Mouse (Mus musculus): ENCODE measurements around the gene Vwa2. TPM values are rescaled to one million over a fixed set of nuclear protein-coding genes. Genes with fewer than 3 reads are reported as not detected.

Vwa2 gene
- polyA plus RNA-seq, 1 experiment, result 0.08 TPM

- TF ChIP-seq CEBPB (IDR thresholded peaks at IDR 0.05; ENCODE audit: insufficient read depth, poor library complexity, severe bottlenecking), result no peak
- TF ChIP-seq MAX (IDR thresholded peaks at IDR 0.05; ENCODE audit: low read depth), result no peak
- H3K4me3 ChIP-seq, result no peak overlapping the region
Measured at GRCm38 (mm10) chr19:56947971-56948610, 74.0 kb downstream of the Vwa2 start.

GRCm38 (mm10) chr19:56949868-56950267 is 75.8 kb downstream of the Vwa2 start:
- Histone ChIP-seq H3K79me2 (ENCODE audit: control insufficient read depth, insufficient read depth) (no peaks in the 10 kb centered on the region), H3K27me3 (ENCODE audit: control insufficient read depth, insufficient read depth, insufficient read length) (no peaks in the 10 kb centered on the region), H3K4me2 (ENCODE audit: low read depth) (no peak overlapping the region), H3K36me3 (ENCODE audit: control insufficient read depth, insufficient read depth) (no peaks in the 10 kb centered on the region), H3K4me3 (no peak overlapping the region), H3ac (ENCODE audit: control insufficient read depth, insufficient read length) (no peak overlapping the region)
- TF ChIP-seq POLR2A (IDR thresholded peaks at IDR 0.05; ENCODE audit: insufficient read length, low read depth), result no peak
- TF ChIP-seq POLR2AphosphoS2 (IDR thresholded peaks at IDR 0.05; ENCODE audit: insufficient read length, low read depth), result no peak
- TF ChIP-seq TCF3 (IDR thresholded peaks at IDR 0.05; ENCODE audit: insufficient read length, low read depth), result no peak
- TF ChIP-seq MYOG (IDR thresholded peaks at IDR 0.05; ENCODE audit: control insufficient read depth in 1 of 3, insufficient read depth in 1 of 3, insufficient read length in 2 of 3, low read depth in 2 of 3), result no peak
- no peak for TF ChIP-seq MAX (IDR thresholded peaks at IDR 0.05; ENCODE audit: low read depth)
- no peak for TF ChIP-seq MYOD1 (IDR thresholded peaks at IDR 0.05; ENCODE audit: control insufficient read depth in 1 of 3, insufficient read length in 2 of 3, low read depth in 2 of 3)
- TF ChIP-seq CEBPB (IDR thresholded peaks at IDR 0.05; ENCODE audit: insufficient read depth, poor library complexity, severe bottlenecking), result no peak
- no peak for TF ChIP-seq SRF (IDR thresholded peaks at IDR 0.05; ENCODE audit: control insufficient read depth, insufficient read length, low read depth)
- TF ChIP-seq E2F4 (IDR thresholded peaks at IDR 0.05; ENCODE audit: insufficient read depth), result no peak
- TF ChIP-seq USF1 (IDR thresholded peaks at IDR 0.05; ENCODE audit: low read depth), result no peak
- no peak for TF ChIP-seq REST (IDR thresholded peaks at IDR 0.05; ENCODE audit: insufficient read depth, insufficient read length)

More at GRCm38 (mm10) chr19:56947971-56948610, 74.0 kb downstream of the Vwa2 start:
- Histone ChIP-seq H3ac (ENCODE audit: control insufficient read depth, insufficient read length) (no peak overlapping the region), H3K79me2 (ENCODE audit: control insufficient read depth, insufficient read depth) (no peaks in the 10 kb centered on the region), H3K4me2 (ENCODE audit: low read depth) (no peak overlapping the region), H3K27me3 (ENCODE audit: control insufficient read depth, insufficient read depth, insufficient read length) (no peaks in the 10 kb centered on the region), H3K36me3 (ENCODE audit: control insufficient read depth, insufficient read depth) (peaks cover 7% of the 10 kb centered on the region)

GRCm38 (mm10) chr19:56950818-56951217 is 76.8 kb downstream of the Vwa2 start:
- no peak overlapping the region for H3K4me2 ChIP-seq (ENCODE audit: low read depth)
- H3ac ChIP-seq (ENCODE audit: control insufficient read depth, insufficient read length), result no peak overlapping the region
- no peak for TF ChIP-seq POLR2AphosphoS2 (IDR thresholded peaks at IDR 0.05; ENCODE audit: insufficient read length, low read depth)
- no peak for TF ChIP-seq MYOG (IDR thresholded peaks at IDR 0.05; ENCODE audit: control insufficient read depth in 1 of 3, insufficient read depth in 1 of 3, insufficient read length in 2 of 3, low read depth in 2 of 3)
- no peak for TF ChIP-seq REST (IDR thresholded peaks at IDR 0.05; ENCODE audit: insufficient read depth, insufficient read length)
- TF ChIP-seq MAX (IDR thresholded peaks at IDR 0.05; ENCODE audit: low read depth), result no peak
- no peak for TF ChIP-seq CEBPB (IDR thresholded peaks at IDR 0.05; ENCODE audit: insufficient read depth, poor library complexity, severe bottlenecking)
- no peak for TF ChIP-seq USF1 (IDR thresholded peaks at IDR 0.05; ENCODE audit: low read depth)
- no peak for TF ChIP-seq TCF3 (IDR thresholded peaks at IDR 0.05; ENCODE audit: insufficient read length, low read depth)
- no peak for TF ChIP-seq SRF (IDR thresholded peaks at IDR 0.05; ENCODE audit: control insufficient read depth, insufficient read length, low read depth)
- TF ChIP-seq MYOD1 (IDR thresholded peaks at IDR 0.05; ENCODE audit: control insufficient read depth in 1 of 3, insufficient read length in 2 of 3, low read depth in 2 of 3), result no peak
- TF ChIP-seq POLR2A (IDR thresholded peaks at IDR 0.05; ENCODE audit: insufficient read length, low read depth), result no peak
- TF ChIP-seq TCF12 (IDR thresholded peaks at IDR 0.05; ENCODE audit: insufficient read depth, poor library complexity, severe bottlenecking), result no peak
- TF ChIP-seq E2F4 (IDR thresholded peaks at IDR 0.05; ENCODE audit: insufficient read depth), result no peak
- no peaks in the 10 kb centered on the region for H3K36me3 ChIP-seq (ENCODE audit: control insufficient read depth, insufficient read depth)
- no peaks in the 10 kb centered on the region for H3K27me3 ChIP-seq (ENCODE audit: control insufficient read depth, insufficient read depth, insufficient read length)
- H3K4me3 ChIP-seq, result no peak overlapping the region
- H3K79me2 ChIP-seq (ENCODE audit: control insufficient read depth, insufficient read depth), result no peaks in the 10 kb centered on the region

- Histone ChIP-seq H3K27me3 (ENCODE audit: control insufficient read depth, insufficient read depth, insufficient read length) (no peaks in the 10 kb centered on the region), H3K4me3 (no peak overlapping the region), H3K36me3 (ENCODE audit: control insufficient read depth, insufficient read depth) (no peaks in the 10 kb centered on the region), H3K79me2 (ENCODE audit: control insufficient read depth, insufficient read depth) (no peaks in the 10 kb centered on the region), H3K4me2 (ENCODE audit: low read depth) (no peak overlapping the region), H3ac (ENCODE audit: control insufficient read depth, insufficient read length) (no peak overlapping the region)
- TF ChIP-seq CEBPB (IDR thresholded peaks at IDR 0.05; ENCODE audit: insufficient read depth, poor library complexity, severe bottlenecking) (no peak), MAX (IDR thresholded peaks at IDR 0.05; ENCODE audit: low read depth) (no peak), E2F4 (IDR thresholded peaks at IDR 0.05; ENCODE audit: insufficient read depth) (no peak), SRF (IDR thresholded peaks at IDR 0.05; ENCODE audit: control insufficient read depth, insufficient read length, low read depth) (no peak), TCF12 (IDR thresholded peaks at IDR 0.05; ENCODE audit: insufficient read depth, poor library complexity, severe bottlenecking) (no peak), POLR2AphosphoS2 (IDR thresholded peaks at IDR 0.05; ENCODE audit: insufficient read length, low read depth) (no peak), USF1 (IDR thresholded peaks at IDR 0.05; ENCODE audit: low read depth) (no peak), MYOD1 (IDR thresholded peaks at IDR 0.05; ENCODE audit: control insufficient read depth in 1 of 3, insufficient read length in 2 of 3, low read depth in 2 of 3) (no peak), REST (IDR thresholded peaks at IDR 0.05; ENCODE audit: insufficient read depth, insufficient read length) (no peak), TCF3 (IDR thresholded peaks at IDR 0.05; ENCODE audit: insufficient read length, low read depth) (no peak), MYOG (IDR thresholded peaks at IDR 0.05; ENCODE audit: control insufficient read depth in 1 of 3, insufficient read depth in 1 of 3, insufficient read length in 2 of 3, low read depth in 2 of 3) (no peak), POLR2A (IDR thresholded peaks at IDR 0.05; ENCODE audit: insufficient read length, low read depth) (no peak)
Measured at GRCm38 (mm10) chr19:56953856-56954255, 79.8 kb downstream of the Vwa2 start.

GRCm38 (mm10) chr19:56954857-56955256 is 80.8 kb downstream of the Vwa2 start:
- TF ChIP-seq MYOD1 (IDR thresholded peaks at IDR 0.05; ENCODE audit: control insufficient read depth in 1 of 3, insufficient read length in 2 of 3, low read depth in 2 of 3), result no peak
- TF ChIP-seq SRF (IDR thresholded peaks at IDR 0.05; ENCODE audit: control insufficient read depth, insufficient read length, low read depth), result no peak
- no peak for TF ChIP-seq REST (IDR thresholded peaks at IDR 0.05; ENCODE audit: insufficient read depth, insufficient read length)
- no peak for TF ChIP-seq CEBPB (IDR thresholded peaks at IDR 0.05; ENCODE audit: insufficient read depth, poor library complexity, severe bottlenecking)
- no peak for TF ChIP-seq POLR2AphosphoS2 (IDR thresholded peaks at IDR 0.05; ENCODE audit: insufficient read length, low read depth)
- TF ChIP-seq USF1 (IDR thresholded peaks at IDR 0.05; ENCODE audit: low read depth), result no peak
- no peak for TF ChIP-seq E2F4 (IDR thresholded peaks at IDR 0.05; ENCODE audit: insufficient read depth)
- TF ChIP-seq TCF3 (IDR thresholded peaks at IDR 0.05; ENCODE audit: insufficient read length, low read depth), result no peak
- no peak for TF ChIP-seq TCF12 (IDR thresholded peaks at IDR 0.05; ENCODE audit: insufficient read depth, poor library complexity, severe bottlenecking)
- no peak for TF ChIP-seq POLR2A (IDR thresholded peaks at IDR 0.05; ENCODE audit: insufficient read length, low read depth)
- TF ChIP-seq MAX (IDR thresholded peaks at IDR 0.05; ENCODE audit: low read depth), result no peak
- no peak for TF ChIP-seq MYOG (IDR thresholded peaks at IDR 0.05; ENCODE audit: control insufficient read depth in 1 of 3, insufficient read depth in 1 of 3, insufficient read length in 2 of 3, low read depth in 2 of 3)
- H3K79me2 ChIP-seq (ENCODE audit: control insufficient read depth, insufficient read depth), result no peaks in the 10 kb centered on the region
- H3K4me2 ChIP-seq (ENCODE audit: low read depth), result no peak overlapping the region
- H3K36me3 ChIP-seq (ENCODE audit: control insufficient read depth, insufficient read depth), result no peaks in the 10 kb centered on the region
- no peaks in the 10 kb centered on the region for H3K27me3 ChIP-seq (ENCODE audit: control insufficient read depth, insufficient read depth, insufficient read length)
- no peak overlapping the region for H3K4me3 ChIP-seq
- H3ac ChIP-seq (ENCODE audit: control insufficient read depth, insufficient read length), result no peak overlapping the region

Measured in myocyte (in vitro differentiated cells).